Mouse (Mus musculus): ENCODE measurements around the gene Grik1. TPM values are rescaled to one million over a fixed set of nuclear protein-coding genes. Genes with fewer than 3 reads are reported as not detected.

Gene Grik1
- polyA plus RNA-seq, 1 experiment from 2014 or later = 0.49 TPM

DNA sequence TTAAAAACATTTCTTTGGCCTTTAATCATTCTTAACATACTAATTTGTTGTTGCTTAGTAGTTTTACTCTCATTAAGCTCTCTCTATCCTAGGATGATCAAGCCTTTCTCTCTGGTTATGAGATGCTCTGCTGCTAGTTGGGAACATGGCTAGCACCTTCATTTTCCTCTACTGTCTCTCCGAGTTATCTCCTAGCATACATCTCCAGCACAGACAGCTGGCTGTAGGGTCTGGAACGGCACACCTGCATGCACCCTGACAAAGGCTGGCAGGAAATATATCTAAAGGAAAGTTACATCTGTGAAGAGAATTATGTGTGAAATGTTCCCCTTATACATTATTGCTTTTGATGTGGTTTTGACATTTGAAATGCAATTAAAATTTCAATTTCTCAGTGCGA is 42.5 kb downstream of the Grik1 start:
- no peaks in the 10 kb centered on the region for H3K36me3 ChIP-seq (ENCODE audit: control insufficient read depth, insufficient read depth, low read length)
- H3K4me2 ChIP-seq (ENCODE audit: low read depth, low read length) = no peak overlapping the region
- no peaks in the 10 kb centered on the region for H3K9me3 ChIP-seq (ENCODE audit: control insufficient read depth, low read length)
- no peaks in the 10 kb centered on the region for H3K4me1 ChIP-seq (replicated peaks; ENCODE audit: control insufficient read depth, insufficient read depth, low read length)
- H3K27ac ChIP-seq (ENCODE audit: low read length) = no peak overlapping the region
- no peaks in the 10 kb centered on the region for H3K27me3 ChIP-seq (ENCODE audit: control insufficient read depth, insufficient read depth, low read depth, low read length)
- no peak overlapping the region for H3K4me3 ChIP-seq (ENCODE audit: low read length)
- ATAC-seq (ENCODE audit: low read depth) = no peak
- WGBS = 79% methylated on average over 3 of the region's 3 CpGs
- no peak overlapping the region for H3K9ac ChIP-seq (ENCODE audit: low read length)

DNA sequence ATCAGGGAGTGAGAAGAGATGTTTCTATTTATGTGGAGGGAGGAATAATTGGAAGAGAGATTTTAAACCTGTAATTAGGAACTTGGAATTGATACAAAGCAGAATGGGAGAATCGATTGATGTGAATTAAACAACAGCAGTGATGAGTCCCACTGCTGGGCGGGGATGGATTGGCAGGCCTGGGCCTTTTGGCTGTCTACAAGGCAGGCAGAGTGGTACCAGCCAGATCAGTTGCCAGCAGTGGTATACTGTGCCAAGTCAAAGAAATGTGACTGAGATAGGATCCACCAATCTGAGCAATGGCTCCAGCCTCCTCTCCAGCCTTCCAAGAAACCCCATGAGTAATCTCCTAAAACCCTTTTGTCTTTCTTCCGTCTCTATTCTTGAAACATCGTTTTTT is 45.4 kb downstream of the Grik1 start:
- Histone ChIP-seq H3K9ac (ENCODE audit: low read length) (no peak overlapping the region), H3K27ac (ENCODE audit: low read length) (no peak overlapping the region), H3K9me3 (ENCODE audit: control insufficient read depth, low read length) (no peaks in the 10 kb centered on the region), H3K4me2 (ENCODE audit: low read depth, low read length) (no peak overlapping the region), H3K36me3 (ENCODE audit: control insufficient read depth, insufficient read depth, low read length) (no peaks in the 10 kb centered on the region), H3K4me1 (replicated peaks; ENCODE audit: control insufficient read depth, insufficient read depth, low read length) (no peaks in the 10 kb centered on the region), H3K27me3 (ENCODE audit: control insufficient read depth, insufficient read depth, low read depth, low read length) (no peaks in the 10 kb centered on the region), H3K4me3 (ENCODE audit: low read length) (no peak overlapping the region)
- ATAC-seq (ENCODE audit: low read depth) = no peak
- WGBS = 77% methylated on average over 4 of the region's 4 CpGs

DNA sequence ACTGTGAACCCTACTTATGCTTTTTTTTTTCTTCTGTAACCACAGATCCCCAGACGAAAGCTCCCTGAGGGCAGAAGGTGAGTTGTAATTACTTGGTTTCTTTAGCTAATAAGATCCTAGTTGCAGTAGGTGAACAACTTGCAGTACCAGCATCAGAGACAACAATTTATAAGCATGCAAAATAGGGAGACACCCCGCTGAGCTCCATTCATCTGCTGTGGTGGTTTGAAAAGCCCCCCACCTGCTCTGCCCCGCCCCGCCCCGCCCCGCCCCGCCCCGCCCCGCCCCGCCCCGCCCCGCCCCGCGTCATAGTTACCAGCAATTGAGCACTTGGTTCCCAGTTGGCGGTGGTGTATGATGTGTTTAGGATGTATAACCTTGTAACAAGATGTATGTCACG is 64.4 kb downstream of the Grik1 start:
- Histone ChIP-seq H3K9ac (ENCODE audit: low read length) (no peak overlapping the region), H3K4me2 (ENCODE audit: low read depth, low read length) (no peak overlapping the region), H3K27ac (ENCODE audit: low read length) (no peak overlapping the region), H3K4me1 (replicated peaks; ENCODE audit: control insufficient read depth, insufficient read depth, low read length) (no peaks in the 10 kb centered on the region), H3K27me3 (ENCODE audit: control insufficient read depth, insufficient read depth, low read depth, low read length) (no peaks in the 10 kb centered on the region), H3K4me3 (ENCODE audit: low read length) (no peak overlapping the region), H3K9me3 (ENCODE audit: control insufficient read depth, low read length) (no peaks in the 10 kb centered on the region), H3K36me3 (ENCODE audit: control insufficient read depth, insufficient read depth, low read length) (no peaks in the 10 kb centered on the region)
- ATAC-seq (ENCODE audit: low read depth) = no peak
- WGBS = 45% methylated on average over 10 of the region's 16 CpGs

DNA sequence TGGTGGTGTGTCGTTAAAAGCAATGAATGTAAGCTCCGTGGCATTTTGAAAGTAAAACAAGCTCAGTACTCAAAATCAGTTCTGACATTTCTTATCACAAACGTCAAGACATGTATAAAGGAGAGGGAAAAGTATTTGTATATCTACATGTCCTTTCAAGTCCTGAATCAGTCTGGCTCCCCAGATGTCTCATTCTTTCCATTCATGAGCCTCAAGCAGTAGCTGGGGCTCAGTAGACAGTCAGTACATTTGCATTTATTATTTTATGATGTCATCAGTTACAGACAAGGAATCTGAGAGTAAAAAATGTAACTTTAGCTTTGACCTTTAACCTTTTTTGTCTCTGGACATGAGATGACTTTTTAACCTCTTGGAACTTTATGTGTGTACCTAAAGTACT is 68.1 kb downstream of the Grik1 start:
- no peak overlapping the region for H3K4me3 ChIP-seq (ENCODE audit: low read length)
- no peaks in the 10 kb centered on the region for H3K36me3 ChIP-seq (ENCODE audit: control insufficient read depth, insufficient read depth, low read length)
- WGBS = 29% methylated on average over 3 of the region's 3 CpGs
- no peak for ATAC-seq (ENCODE audit: low read depth)
- H3K27ac ChIP-seq (ENCODE audit: low read length) = no peak overlapping the region
- no peak overlapping the region for H3K4me2 ChIP-seq (ENCODE audit: low read depth, low read length)
- H3K9me3 ChIP-seq (ENCODE audit: control insufficient read depth, low read length) = no peaks in the 10 kb centered on the region
- no peaks in the 10 kb centered on the region for H3K27me3 ChIP-seq (ENCODE audit: control insufficient read depth, insufficient read depth, low read depth, low read length)
- no peaks in the 10 kb centered on the region for H3K4me1 ChIP-seq (replicated peaks; ENCODE audit: control insufficient read depth, insufficient read depth, low read length)
- no peak overlapping the region for H3K9ac ChIP-seq (ENCODE audit: low read length)

DNA sequence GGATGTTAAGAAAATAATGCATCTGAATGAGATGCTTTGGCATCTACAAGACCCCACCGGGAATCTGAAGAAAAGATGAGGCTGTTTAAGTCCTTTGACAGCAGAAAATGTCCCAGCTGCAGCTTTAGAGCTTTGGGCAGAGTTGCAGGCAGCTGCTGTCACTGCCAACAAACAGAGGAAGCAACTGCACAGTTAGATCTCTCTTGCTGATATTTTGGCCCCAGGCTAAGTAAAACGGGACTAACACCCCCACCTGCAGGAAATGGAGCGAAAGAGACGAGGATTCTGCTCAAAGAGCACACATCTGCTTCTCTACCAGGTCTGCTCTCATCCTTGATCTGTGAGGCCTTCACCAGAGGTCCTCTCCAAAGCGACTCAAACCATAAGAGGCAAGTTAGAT is 77.5 kb downstream of the Grik1 start:
- no peak overlapping the region for H3K9ac ChIP-seq (ENCODE audit: low read length)
- H3K4me1 ChIP-seq (replicated peaks; ENCODE audit: control insufficient read depth, insufficient read depth, low read length) = no peaks in the 10 kb centered on the region
- no peak for ATAC-seq (ENCODE audit: low read depth)
- no peaks in the 10 kb centered on the region for H3K9me3 ChIP-seq (ENCODE audit: control insufficient read depth, low read length)
- no peaks in the 10 kb centered on the region for H3K27me3 ChIP-seq (ENCODE audit: control insufficient read depth, insufficient read depth, low read depth, low read length)
- no peak overlapping the region for H3K4me2 ChIP-seq (ENCODE audit: low read depth, low read length)
- no peaks in the 10 kb centered on the region for H3K36me3 ChIP-seq (ENCODE audit: control insufficient read depth, insufficient read depth, low read length)
- WGBS = 50% methylated on average over 5 of the region's 5 CpGs
- H3K27ac ChIP-seq (ENCODE audit: low read length) = no peak overlapping the region
- H3K4me3 ChIP-seq (ENCODE audit: low read length) = no peak overlapping the region

DNA sequence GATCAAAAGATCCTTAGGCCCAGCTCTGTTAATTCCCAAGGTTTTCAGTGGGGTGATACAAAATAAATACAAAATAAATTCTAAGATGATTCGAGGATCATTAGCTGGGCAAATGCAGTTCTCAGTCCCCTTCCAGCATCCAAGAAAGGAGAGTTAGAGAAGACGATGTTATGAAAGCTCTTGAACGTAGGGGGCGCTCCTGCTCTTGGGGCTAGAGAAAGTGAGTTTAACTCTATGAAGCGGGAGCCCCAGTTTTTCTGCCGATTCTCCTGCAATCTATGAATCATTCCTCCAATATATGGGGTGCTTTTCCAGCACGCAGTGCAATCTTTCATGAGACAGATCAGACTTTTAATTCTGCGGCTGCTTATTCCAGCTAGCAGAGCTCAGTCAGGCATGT is 78.2 kb downstream of the Grik1 start:
- no peak overlapping the region for H3K4me3 ChIP-seq (ENCODE audit: low read length)
- no peak overlapping the region for H3K27ac ChIP-seq (ENCODE audit: low read length)
- H3K27me3 ChIP-seq (ENCODE audit: control insufficient read depth, insufficient read depth, low read depth, low read length) = no peaks in the 10 kb centered on the region
- no peaks in the 10 kb centered on the region for H3K4me1 ChIP-seq (replicated peaks; ENCODE audit: control insufficient read depth, insufficient read depth, low read length)
- no peak overlapping the region for H3K4me2 ChIP-seq (ENCODE audit: low read depth, low read length)
- WGBS = 59% methylated on average over 8 of the region's 8 CpGs
- no peak for ATAC-seq (ENCODE audit: low read depth)
- no peaks in the 10 kb centered on the region for H3K9me3 ChIP-seq (ENCODE audit: control insufficient read depth, low read length)
- no peak overlapping the region for H3K9ac ChIP-seq (ENCODE audit: low read length)
- H3K36me3 ChIP-seq (ENCODE audit: control insufficient read depth, insufficient read depth, low read length) = no peaks in the 10 kb centered on the region

DNA sequence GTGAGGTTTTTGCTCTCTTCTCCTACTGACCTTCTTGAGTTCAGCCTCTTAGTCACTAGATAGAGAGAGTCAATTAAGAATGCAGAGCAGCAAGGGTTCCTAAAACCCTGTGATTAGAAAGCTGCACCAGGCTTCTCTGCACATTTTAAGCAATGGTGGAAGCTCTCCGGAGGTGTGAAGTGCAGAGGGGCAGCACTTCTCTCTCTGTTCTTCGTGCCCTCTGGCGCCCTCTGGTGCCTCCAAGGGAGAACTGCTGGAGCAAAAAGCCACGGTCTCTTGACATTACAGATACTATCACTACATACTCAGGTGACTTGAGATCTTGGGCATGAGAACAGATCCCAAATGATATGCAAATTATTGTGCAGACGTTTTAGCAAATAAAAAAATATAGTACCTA is 85.7 kb downstream of the Grik1 start:
- Histone ChIP-seq H3K36me3 (ENCODE audit: control insufficient read depth, insufficient read depth, low read length) (no peaks in the 10 kb centered on the region), H3K4me1 (replicated peaks; ENCODE audit: control insufficient read depth, insufficient read depth, low read length) (no peaks in the 10 kb centered on the region), H3K4me3 (ENCODE audit: low read length) (no peak overlapping the region), H3K9me3 (ENCODE audit: control insufficient read depth, low read length) (no peaks in the 10 kb centered on the region), H3K27ac (ENCODE audit: low read length) (no peak overlapping the region), H3K27me3 (ENCODE audit: control insufficient read depth, insufficient read depth, low read depth, low read length) (no peaks in the 10 kb centered on the region), H3K4me2 (ENCODE audit: low read depth, low read length) (no peak overlapping the region), H3K9ac (ENCODE audit: low read length) (no peak overlapping the region)
- ATAC-seq (ENCODE audit: low read depth) = no peak
- WGBS = 0% methylated on average over 5 of the region's 5 CpGs

DNA sequence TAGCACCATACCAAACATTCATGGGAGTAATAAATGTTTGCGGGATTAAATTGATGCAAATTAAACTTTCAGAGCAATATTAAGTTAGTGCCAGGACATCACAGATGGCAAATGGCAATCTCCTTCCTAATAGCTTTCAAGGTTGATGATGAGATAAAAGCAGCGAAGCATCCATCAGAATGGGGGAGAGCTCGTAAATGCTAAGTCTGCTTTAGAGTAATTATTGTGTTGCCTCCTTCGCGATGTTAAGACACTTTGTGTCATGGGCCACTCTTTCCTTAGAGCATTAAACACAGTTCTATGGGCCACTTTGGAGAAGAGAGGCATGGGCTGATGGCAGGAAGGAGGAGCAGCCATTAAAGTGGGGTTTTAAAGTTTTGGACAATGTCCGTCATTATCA is 86.1 kb downstream of the Grik1 start:
- H3K36me3 ChIP-seq (ENCODE audit: control insufficient read depth, insufficient read depth, low read length) = no peaks in the 10 kb centered on the region
- no peaks in the 10 kb centered on the region for H3K9me3 ChIP-seq (ENCODE audit: control insufficient read depth, low read length)
- no peaks in the 10 kb centered on the region for H3K4me1 ChIP-seq (replicated peaks; ENCODE audit: control insufficient read depth, insufficient read depth, low read length)
- no peak overlapping the region for H3K9ac ChIP-seq (ENCODE audit: low read length)
- H3K4me2 ChIP-seq (ENCODE audit: low read depth, low read length) = no peak overlapping the region
- no peaks in the 10 kb centered on the region for H3K27me3 ChIP-seq (ENCODE audit: control insufficient read depth, insufficient read depth, low read depth, low read length)
- no peak overlapping the region for H3K4me3 ChIP-seq (ENCODE audit: low read length)
- 83% methylated on average over 6 of the region's 6 CpGs for WGBS
- ATAC-seq (ENCODE audit: low read depth) = no peak
- H3K27ac ChIP-seq (ENCODE audit: low read length) = no peak overlapping the region

DNA sequence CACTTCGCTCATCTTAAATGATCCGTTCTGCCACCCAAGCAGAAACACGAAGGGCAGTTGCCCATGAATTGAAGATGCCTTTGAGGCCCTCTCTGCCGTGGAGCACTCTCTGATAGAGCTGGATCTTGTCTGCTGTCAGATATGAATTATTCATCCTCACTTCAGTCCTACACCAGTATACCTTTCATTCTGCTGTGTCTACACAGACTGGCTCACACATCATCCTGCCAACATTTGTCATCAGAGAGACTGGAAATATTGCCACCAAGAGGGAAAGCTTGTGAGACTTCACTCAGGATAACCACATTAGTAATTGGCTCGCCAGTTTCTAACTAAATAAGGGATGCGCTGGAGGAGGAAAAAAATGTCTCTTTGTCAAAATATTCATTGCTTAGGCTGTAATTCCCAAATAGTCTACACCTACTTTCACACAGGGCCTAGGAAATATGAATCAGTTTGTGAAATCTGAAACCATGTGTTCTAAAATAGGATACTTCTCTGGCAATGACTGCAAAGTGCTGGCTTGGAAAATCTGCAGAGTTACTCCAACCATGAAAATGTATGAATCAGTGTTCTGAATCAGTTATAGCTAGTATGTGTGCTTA is 102.5 kb downstream of the Grik1 start:
- Histone ChIP-seq H3K27ac (ENCODE audit: low read length) (no peak overlapping the region), H3K4me1 (replicated peaks; ENCODE audit: control insufficient read depth, insufficient read depth, low read length) (no peaks in the 10 kb centered on the region), H3K27me3 (ENCODE audit: control insufficient read depth, insufficient read depth, low read depth, low read length) (no peaks in the 10 kb centered on the region), H3K36me3 (ENCODE audit: control insufficient read depth, insufficient read depth, low read length) (no peaks in the 10 kb centered on the region), H3K9me3 (ENCODE audit: control insufficient read depth, low read length) (no peaks in the 10 kb centered on the region), H3K9ac (ENCODE audit: low read length) (no peak overlapping the region), H3K4me3 (ENCODE audit: low read length) (no peak overlapping the region), H3K4me2 (ENCODE audit: low read depth, low read length) (no peak overlapping the region)
- no peak for ATAC-seq (ENCODE audit: low read depth)
- 69% methylated on average over 6 of the region's 6 CpGs for WGBS

DNA sequence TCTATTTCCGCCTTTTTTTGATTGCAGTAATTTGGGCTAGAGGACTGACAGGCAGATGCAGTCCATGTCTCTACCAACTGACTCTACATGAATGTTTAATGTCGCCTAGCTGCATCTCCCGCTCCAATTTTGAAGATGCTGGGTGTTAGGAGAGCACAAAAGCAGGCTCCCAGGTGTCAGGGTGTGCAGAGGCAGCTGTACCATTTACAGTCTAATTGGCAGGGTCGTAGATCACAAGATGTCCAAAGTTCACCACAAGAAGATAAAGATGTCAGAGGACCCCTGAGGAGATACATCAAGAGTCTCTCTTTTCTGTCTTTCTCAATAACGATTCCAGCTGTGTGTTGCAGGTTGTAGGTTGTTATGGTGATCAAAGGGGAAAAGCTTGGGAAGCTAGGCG is 111.3 kb downstream of the Grik1 start:
- Histone ChIP-seq H3K9ac (ENCODE audit: low read length) (no peak overlapping the region), H3K4me2 (ENCODE audit: low read depth, low read length) (no peak overlapping the region), H3K27ac (ENCODE audit: low read length) (no peak overlapping the region), H3K4me3 (ENCODE audit: low read length) (no peak overlapping the region), H3K27me3 (ENCODE audit: control insufficient read depth, insufficient read depth, low read depth, low read length) (no peaks in the 10 kb centered on the region), H3K4me1 (replicated peaks; ENCODE audit: control insufficient read depth, insufficient read depth, low read length) (no peaks in the 10 kb centered on the region), H3K9me3 (ENCODE audit: control insufficient read depth, low read length) (no peaks in the 10 kb centered on the region), H3K36me3 (ENCODE audit: control insufficient read depth, insufficient read depth, low read length) (no peaks in the 10 kb centered on the region)
- 58% methylated on average over 6 of the region's 6 CpGs for WGBS
- no peak for ATAC-seq (ENCODE audit: low read depth)
